Mouse (Mus musculus): ENCODE data around the gene Crat. TPM values are rescaled to one million over a fixed set of nuclear protein-coding genes. Genes with fewer than 3 reads are reported as not detected.

Gene Crat
- polyA plus RNA-seq, 1 experiment from 2014 or later: 21.5 TPM

GRCm38 (mm10) chr2:30356266-30356665, 59.3 kb downstream of the Crat start:
- H3K9me3 ChIP-seq (ENCODE audit: control insufficient read depth, low read length): no peaks in the 10 kb centered on the region
- H3K4me3 ChIP-seq (ENCODE audit: low read depth, low read length): no peak overlapping the region
- DNase-seq (ENCODE audit: low spot score) (no peak), ATAC-seq (ENCODE audit: low FRiP score) (no peak)
- H3K27me3 ChIP-seq (ENCODE audit: control insufficient read depth, insufficient read depth, low read length): no peaks in the 10 kb centered on the region
- 0 out of 2 replicates have a peak overlapping the region, but pooled peaks have one; percentile 19 for H3K9ac ChIP-seq (ENCODE audit: low read depth, low read length)
- no peak overlapping the region for H3K4me2 ChIP-seq (replicated peaks; ENCODE audit: low read depth, low read length)
- peaks cover 5% of the 10 kb centered on the region; the same call in 1 of the 2 replicates for H3K4me1 ChIP-seq (replicated peaks; ENCODE audit: control insufficient read depth, insufficient read depth, low read length)
- no peaks in the 10 kb centered on the region for H3K36me3 ChIP-seq (ENCODE audit: control insufficient read depth, insufficient read depth, low read length)
- H3K27ac ChIP-seq (ENCODE audit: low read depth, low read length): no peak overlapping the region
- WGBS: 58% methylated on average over 4 of the region's 4 CpGs

GRCm38 (mm10) chr2:30355861-30356260, 59.8 kb downstream of the Crat start:
- Histone ChIP-seq H3K4me2 (replicated peaks; ENCODE audit: low read depth, low read length) (no peak overlapping the region), H3K27ac (ENCODE audit: low read depth, low read length) (no peak overlapping the region), H3K9ac (ENCODE audit: low read depth, low read length) (no peak overlapping the region), H3K36me3 (ENCODE audit: control insufficient read depth, insufficient read depth, low read length) (no peaks in the 10 kb centered on the region), H3K4me1 (replicated peaks; ENCODE audit: control insufficient read depth, insufficient read depth, low read length) (peaks cover 5% of the 10 kb centered on the region; the same call in 1 of the 2 replicates), H3K9me3 (ENCODE audit: control insufficient read depth, low read length) (no peaks in the 10 kb centered on the region), H3K27me3 (ENCODE audit: control insufficient read depth, insufficient read depth, low read length) (no peaks in the 10 kb centered on the region), H3K4me3 (ENCODE audit: low read depth, low read length) (no peak overlapping the region)
- ATAC-seq (ENCODE audit: low FRiP score) (no peak), DNase-seq (ENCODE audit: low spot score) (no peak)
- WGBS: 77% methylated on average over 4 of the region's 4 CpGs

- H3K36me3 ChIP-seq (ENCODE audit: control insufficient read depth, insufficient read depth, low read length): 0 out of 2 replicates have a peak, but pooled peaks cover 5% of the 10 kb centered on the region
- H3K9me3 ChIP-seq (ENCODE audit: control insufficient read depth, low read length): no peaks in the 10 kb centered on the region
- no peaks in the 10 kb centered on the region for H3K4me1 ChIP-seq (replicated peaks; ENCODE audit: control insufficient read depth, insufficient read depth, low read length)
- 83% methylated on average over 2 of the region's 2 CpGs for WGBS
- H3K27ac ChIP-seq (ENCODE audit: low read depth, low read length): no peak overlapping the region
- H3K4me3 ChIP-seq (ENCODE audit: low read depth, low read length): no peak overlapping the region
- no peaks in the 10 kb centered on the region for H3K27me3 ChIP-seq (ENCODE audit: control insufficient read depth, insufficient read depth, low read length)
- no peak for ATAC-seq (ENCODE audit: low FRiP score)
- no peak overlapping the region for H3K4me2 ChIP-seq (replicated peaks; ENCODE audit: low read depth, low read length)
- DNase-seq (ENCODE audit: low spot score): no peak
- no peak overlapping the region for H3K9ac ChIP-seq (ENCODE audit: low read depth, low read length)
These were observed 64.5 kb downstream of the Crat start for GRCm38 (mm10) chr2:30351149-30351548.

Other genes starting within 250 kb of the Crat start
- gene Endog, start 244.3 kb downstream of the Crat start, polyA plus RNA-seq (2014; fragmentation: Nextera tagmentation; extraction: Ambion mirVana): 15.3 and 15.6 TPM in 2 replicates
- gene Spout1, start 237.4 kb downstream of the Crat start, polyA plus RNA-seq (2014; fragmentation: Nextera tagmentation; extraction: Ambion mirVana): 62.1 and 65.9 TPM in 2 replicates
- gene Kyat1, start 210.0 kb downstream of the Crat start, polyA plus RNA-seq (2014; fragmentation: Nextera tagmentation; extraction: Ambion mirVana): 9.4 and 10.0 TPM in 2 replicates
- gene Lrrc8a, start 178.1 kb downstream of the Crat start, polyA plus RNA-seq (2014; fragmentation: Nextera tagmentation; extraction: Ambion mirVana): 47.6 and 55.9 TPM in 2 replicates
- gene Gm28035, start 175.2 kb downstream of the Crat start, polyA plus RNA-seq (2014; fragmentation: Nextera tagmentation; extraction: Ambion mirVana): 0.06 and 0.07 TPM in 2 replicates
- gene Phyhd1, start 149.6 kb downstream of the Crat start, polyA plus RNA-seq (2014; fragmentation: Nextera tagmentation; extraction: Ambion mirVana): 4.2 and 5.6 TPM in 2 replicates
- gene Gm28038, start 134.8 kb downstream of the Crat start, polyA plus RNA-seq (2014; fragmentation: Nextera tagmentation; extraction: Ambion mirVana): not detected in 2 replicates
- 24.0 and 24.1 TPM in 2 replicates for gene Dolk, start 129.5 kb downstream of the Crat start, polyA plus RNA-seq (2014; fragmentation: Nextera tagmentation; extraction: Ambion mirVana)
- 44.5 and 49.9 TPM in 2 replicates for gene Nup188, start 129.4 kb downstream of the Crat start, polyA plus RNA-seq (2014; fragmentation: Nextera tagmentation; extraction: Ambion mirVana)
- 42.6 and 48.5 TPM in 2 replicates for gene Sh3glb2, start 56.5 kb downstream of the Crat start, polyA plus RNA-seq (2014; fragmentation: Nextera tagmentation; extraction: Ambion mirVana)
- 13.9 and 18.6 TPM in 2 replicates for gene Miga2, start 51.6 kb downstream of the Crat start, polyA plus RNA-seq (2014; fragmentation: Nextera tagmentation; extraction: Ambion mirVana)
- gene Dolpp1, start 23.6 kb downstream of the Crat start, polyA plus RNA-seq (2014; fragmentation: Nextera tagmentation; extraction: Ambion mirVana): 41.9 and 44.5 TPM in 2 replicates
- gene Ptpa, start 226 bp upstream of the Crat start, polyA plus RNA-seq (2014; fragmentation: Nextera tagmentation; extraction: Ambion mirVana): 55.4 and 62.8 TPM in 2 replicates
- 6.3 and 6.8 TPM in 2 replicates for gene Ier5l, start 58.4 kb upstream of the Crat start, polyA plus RNA-seq (2014; fragmentation: Nextera tagmentation; extraction: Ambion mirVana)
- gene Cstad, start 179.2 kb upstream of the Crat start, polyA plus RNA-seq (2014; fragmentation: Nextera tagmentation; extraction: Ambion mirVana): 0.18 and 0.57 TPM in 2 replicates

Measured in hindbrain, embryonic 11.5 days (tissue).